Mouse (Mus musculus) urinary bladder, adult 18-20 months (tissue): Measurements from ENCODE around the gene Paxbp1.

Experiments
- DNase-seq, 2 experiments: peaks; one replicate each; pipeline ENCODE4 v3.0.0; 2022; ENCODE audit warnings: low spot score in 2 of 2, mixed read lengths in 2 of 2

Gene Paxbp1

DNA sequence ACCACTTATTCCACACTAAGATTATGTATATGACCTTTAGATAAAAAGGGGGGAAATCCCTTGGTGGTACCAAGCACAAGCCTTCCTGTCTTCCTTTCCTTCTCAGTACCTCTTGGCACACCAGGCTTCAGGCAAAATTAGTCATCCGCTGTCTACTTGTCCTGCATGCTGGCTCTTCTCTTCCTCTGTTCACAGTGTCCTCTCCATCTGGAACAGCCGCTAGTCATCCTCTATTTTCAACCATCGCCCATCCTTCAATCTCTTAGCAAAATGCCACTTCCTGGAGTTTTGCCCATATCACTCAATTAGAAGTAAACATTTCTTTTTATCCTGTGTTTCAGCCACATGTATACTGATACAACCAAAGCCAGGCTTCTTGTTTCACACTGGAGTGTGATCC, 46.5 kb downstream of the Paxbp1 start:
- no peak for DNase-seq

DNA sequence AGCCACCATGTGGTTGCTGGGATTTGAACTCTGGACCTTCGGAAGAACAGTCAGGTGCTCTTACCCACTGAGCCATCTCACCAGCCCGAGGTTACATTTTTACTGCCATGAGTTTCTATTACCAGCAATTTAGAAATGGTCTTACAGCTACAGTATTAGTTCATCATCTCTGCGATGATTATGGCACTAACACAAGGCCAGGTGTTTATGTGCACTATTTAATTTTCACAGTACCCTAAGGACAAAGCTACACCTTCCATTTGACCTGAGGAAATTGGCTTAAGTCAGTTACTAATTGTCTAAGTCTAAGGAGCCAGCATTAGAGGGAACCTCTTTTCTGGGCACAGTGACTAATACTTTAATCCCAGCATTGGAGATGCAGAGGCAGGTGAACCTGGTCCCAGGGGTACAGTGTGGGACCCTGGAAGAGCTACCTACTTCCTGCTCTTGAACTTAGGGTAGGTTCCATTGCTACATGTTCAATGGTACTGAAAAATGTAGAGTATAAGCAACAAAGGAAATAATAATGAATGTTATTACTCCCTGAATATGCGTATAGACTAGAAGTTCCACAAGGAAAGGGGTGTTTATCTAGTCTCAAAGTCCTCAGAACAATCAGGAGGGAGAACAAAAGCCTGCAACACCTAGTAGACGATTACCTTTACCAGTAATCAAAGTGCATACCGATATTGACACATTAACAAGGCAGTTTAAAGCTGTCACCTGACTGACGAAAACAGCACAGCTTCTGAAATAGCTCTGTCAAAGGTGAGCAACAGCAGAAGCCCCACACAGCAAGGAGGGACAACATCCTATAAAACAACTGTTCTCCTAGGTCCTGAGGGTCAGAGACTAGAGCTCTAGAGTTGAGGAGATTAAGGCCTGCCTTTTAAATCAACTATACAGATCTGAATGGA, 47.8 kb downstream of the Paxbp1 start:
- no peak for DNase-seq

DNA sequence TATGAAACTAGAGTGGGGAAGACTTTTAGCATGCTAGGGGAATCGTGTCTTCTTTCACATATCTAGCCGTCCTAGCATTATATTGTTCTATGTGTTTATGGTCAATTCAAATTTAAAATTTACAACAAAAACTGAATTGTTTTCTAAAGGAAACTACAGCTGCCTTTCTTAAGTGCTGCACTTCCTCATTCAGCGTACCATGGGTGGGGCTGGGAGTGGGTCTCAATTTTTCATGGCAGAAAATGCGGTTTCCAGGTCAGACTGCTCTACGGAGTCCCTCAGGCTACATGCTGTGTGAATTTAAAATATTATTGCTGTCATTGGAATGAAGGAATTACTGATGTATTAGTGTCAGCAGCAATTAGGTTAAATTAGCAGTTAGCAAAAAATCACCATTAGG, 48.8 kb downstream of the Paxbp1 start:
- no peak for DNase-seq

DNA sequence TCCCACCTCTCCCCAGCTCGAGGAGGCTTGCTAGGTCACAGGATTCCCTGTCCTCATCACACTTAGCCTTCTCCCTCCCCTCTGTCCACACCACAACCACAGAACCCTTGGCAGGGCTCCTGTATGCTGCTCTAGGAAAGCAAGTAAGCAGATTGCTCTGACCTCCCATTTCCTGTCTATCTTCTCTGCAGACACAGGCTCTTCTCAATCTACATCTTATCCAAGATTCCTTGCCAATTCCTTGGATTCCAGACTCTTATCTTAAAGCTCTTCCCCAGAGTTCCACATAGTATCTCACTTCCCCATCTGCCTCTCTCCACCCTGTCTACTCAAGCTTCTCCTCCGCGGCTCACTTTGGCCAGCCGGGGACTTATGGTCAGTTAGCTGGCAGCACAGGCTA, 49.3 kb downstream of the Paxbp1 start:
- DNase-seq = no peak

DNA sequence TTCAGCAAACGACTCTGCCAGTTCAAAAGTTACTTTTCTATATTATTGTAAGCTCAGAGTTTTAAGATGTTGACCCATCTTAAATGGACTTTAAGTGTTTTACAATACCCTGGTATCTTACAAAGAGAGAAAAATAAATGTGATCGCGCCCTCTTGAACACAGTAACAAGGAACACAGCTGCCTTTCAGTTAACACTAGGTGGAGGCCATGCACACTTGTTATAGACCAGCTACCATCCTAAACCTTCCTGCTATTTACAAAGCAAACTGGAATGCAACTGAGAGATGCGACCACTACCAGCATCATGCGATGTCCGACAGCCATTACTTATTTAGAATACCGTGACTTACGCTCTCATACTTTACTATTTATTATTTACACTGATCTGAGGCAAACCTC, 55.2 kb downstream of the Paxbp1 start:
- no peak for DNase-seq

DNA sequence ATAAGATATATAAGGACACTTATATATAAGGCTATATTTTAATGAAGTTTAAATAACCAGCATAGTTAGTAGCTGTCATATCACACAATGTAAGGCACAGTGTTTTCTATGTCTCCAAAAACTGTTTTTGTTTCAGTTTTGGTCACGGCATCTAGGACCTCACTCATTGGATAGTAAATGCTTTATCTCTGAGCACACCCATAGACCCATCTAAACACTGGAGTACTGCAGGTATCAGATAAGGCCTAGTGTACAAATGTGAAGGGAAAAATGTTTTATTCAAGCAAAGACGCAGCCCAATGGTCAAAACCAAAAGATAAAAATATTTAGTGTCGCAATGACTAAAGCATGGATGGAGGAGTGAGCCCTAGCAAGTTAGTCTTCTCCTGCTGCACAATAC, 55.7 kb downstream of the Paxbp1 start:
- DNase-seq = no peak

DNA sequence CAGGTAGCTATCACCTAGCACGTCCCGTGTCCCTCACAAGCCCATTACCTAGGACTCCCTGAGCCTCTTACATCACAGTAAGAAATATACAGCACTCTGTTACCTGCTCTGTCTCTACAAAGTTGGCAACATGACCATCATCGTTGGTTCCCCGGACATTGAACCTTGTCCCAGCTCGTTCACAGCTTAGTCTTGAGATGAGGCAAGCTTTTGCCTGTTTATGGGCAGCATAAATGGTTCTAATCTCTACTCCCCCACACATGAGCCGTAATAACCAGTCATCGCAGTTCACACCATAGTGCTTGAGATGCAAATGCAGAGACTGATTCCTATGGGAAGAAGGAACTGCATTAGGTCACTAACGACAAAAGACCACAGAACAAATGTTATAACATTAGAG, 56.3 kb downstream of the Paxbp1 start:
- no peak for DNase-seq

DNA sequence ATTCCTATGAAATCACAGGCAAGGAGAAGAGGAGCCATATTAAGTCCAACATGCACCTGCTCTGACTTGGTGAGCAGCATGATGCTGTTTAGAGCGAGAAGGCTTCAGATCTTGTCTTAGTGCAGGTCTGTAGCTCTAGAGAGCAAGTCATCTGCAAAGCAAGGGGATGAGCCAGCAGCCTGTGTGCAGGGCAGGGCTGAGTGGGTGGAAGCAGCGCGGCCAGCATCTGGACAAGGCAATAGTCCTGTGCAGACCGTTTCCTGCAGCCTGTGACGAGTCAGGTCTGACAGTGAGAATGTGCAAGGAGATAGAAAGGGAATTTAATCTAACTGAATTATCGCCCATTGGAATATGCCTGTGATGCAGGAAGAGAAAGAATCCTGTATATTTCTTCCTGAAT, 73.3 kb downstream of the Paxbp1 start:
- DNase-seq = no peak

DNA sequence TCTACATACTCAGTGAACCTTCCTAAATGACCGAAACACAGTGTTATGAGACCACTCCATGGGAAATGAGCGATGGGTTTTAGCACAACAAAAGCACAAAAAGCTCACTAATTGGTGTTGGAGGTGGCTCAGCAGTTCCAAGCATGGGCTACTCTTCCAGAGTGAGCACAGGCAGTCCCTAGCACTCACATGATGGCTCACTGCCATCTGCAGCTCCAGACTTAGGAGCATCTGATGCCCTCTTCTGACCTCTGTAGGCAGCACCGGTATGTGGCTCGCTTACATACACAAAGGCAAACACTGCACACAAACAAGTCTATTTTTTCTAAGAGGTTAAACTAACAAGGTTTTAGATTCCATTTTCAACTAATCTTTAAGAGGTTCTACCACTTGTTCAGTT, 78.1 kb downstream of the Paxbp1 start:
- DNase-seq = no peak

DNA sequence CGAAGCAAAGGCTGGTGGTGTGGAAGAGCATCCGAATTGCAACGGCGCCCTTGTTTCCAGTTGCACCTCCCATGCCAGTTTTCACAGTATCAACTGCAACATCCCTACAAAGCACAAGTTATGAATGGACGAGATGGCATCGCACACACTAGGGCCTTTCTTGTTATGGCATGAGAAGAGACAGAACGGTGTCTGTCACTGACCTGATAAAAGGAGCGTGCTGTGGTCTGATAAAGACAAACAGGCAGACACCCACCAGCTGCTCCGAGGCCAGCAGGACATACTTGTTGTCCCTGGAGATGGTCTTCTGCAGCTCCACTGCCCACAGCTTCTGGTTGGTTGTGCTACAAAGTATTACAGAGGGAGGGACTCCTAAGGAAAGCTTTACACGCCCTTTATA, 80.0 kb downstream of the Paxbp1 start:
- no peak for DNase-seq
